Mouse (Mus musculus): Measurements from ENCODE around the gene Asic2. TPM values are rescaled to one million over a fixed set of nuclear protein-coding genes. Genes with fewer than 3 reads are reported as not detected.

Gene Asic2
- polyA plus RNA-seq, 1 experiment = 0.08 TPM

DNA sequence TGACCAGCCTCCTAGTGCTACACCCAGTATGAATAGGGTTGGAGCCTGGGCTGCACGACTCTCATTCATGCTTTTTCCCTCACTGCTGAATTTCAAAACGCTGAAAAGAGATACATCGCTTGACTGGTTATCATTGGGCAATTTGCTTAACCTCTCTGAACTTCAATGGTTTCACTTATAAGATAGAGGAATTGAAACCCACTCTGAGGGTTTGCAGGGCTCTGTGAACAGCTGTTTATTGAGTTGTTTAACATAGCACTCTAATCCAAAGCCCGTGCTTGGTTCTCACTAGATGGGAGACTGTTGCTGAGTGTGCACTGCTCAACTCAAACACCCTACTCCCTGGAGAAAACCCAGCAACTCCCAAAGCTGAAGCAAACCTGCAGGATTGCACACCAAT lies 776.1 kb downstream of the Asic2 start:
- Histone ChIP-seq H3K4me3 (ENCODE audit: control insufficient read depth, insufficient read depth, low read length) (no peak overlapping the region), H3K4me1 (replicated peaks; ENCODE audit: control insufficient read depth, insufficient read depth, low read length) (no peaks in the 10 kb centered on the region), H3K36me3 (ENCODE audit: control insufficient read depth, insufficient read depth, low read length) (no peaks in the 10 kb centered on the region), H3K27ac (ENCODE audit: control insufficient read depth, insufficient read depth, low read length) (no peak overlapping the region), H3K27me3 (ENCODE audit: control insufficient read depth, insufficient read depth, low read length) (no peaks in the 10 kb centered on the region)
- TF ChIP-seq CTCF (IDR thresholded peaks at IDR 0.05; ENCODE audit: borderline replicate concordance, control insufficient read depth, extremely low read depth, insufficient read depth, low read length, poor library complexity) (no peak), POLR2A (IDR thresholded peaks at IDR 0.05; ENCODE audit: control insufficient read depth, extremely low read depth, insufficient read depth, low read length, poor library complexity) (no peak)
- DNase-seq = no peak
- 89% methylated on average over 4 of the region's 4 CpGs for WGBS

DNA sequence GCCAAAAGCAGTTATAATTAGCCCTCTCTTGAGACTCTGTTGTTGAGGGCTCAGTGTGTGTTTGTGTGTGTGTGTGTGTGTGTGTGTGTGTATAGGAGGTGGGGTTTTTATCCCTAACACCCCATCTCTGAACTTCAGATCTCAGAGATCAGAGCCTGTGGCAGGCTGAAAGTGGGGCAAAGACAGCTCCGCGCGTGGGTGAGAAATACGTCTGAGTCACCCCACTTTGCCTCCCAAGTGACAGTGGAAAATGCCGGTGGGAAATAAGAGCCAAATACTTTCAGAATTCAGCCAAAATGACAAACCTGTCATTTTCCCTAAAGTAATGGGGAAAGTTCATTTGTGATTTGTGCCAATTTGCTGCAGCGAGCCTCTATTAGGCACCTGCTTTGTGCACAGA lies 779.2 kb downstream of the Asic2 start:
- H3K27me3 ChIP-seq (ENCODE audit: control insufficient read depth, insufficient read depth, low read length) = no peaks in the 10 kb centered on the region
- DNase-seq = no peak
- H3K36me3 ChIP-seq (ENCODE audit: control insufficient read depth, insufficient read depth, low read length) = no peaks in the 10 kb centered on the region
- H3K4me1 ChIP-seq (replicated peaks; ENCODE audit: control insufficient read depth, insufficient read depth, low read length) = no peaks in the 10 kb centered on the region
- 97% methylated on average over 6 of the region's 6 CpGs for WGBS
- no peak for TF ChIP-seq CTCF (IDR thresholded peaks at IDR 0.05; ENCODE audit: borderline replicate concordance, control insufficient read depth, extremely low read depth, insufficient read depth, low read length, poor library complexity)
- no peak for TF ChIP-seq POLR2A (IDR thresholded peaks at IDR 0.05; ENCODE audit: control insufficient read depth, extremely low read depth, insufficient read depth, low read length, poor library complexity)
- no peak overlapping the region for H3K27ac ChIP-seq (ENCODE audit: control insufficient read depth, insufficient read depth, low read length)
- H3K4me3 ChIP-seq (ENCODE audit: control insufficient read depth, insufficient read depth, low read length) = no peak overlapping the region

DNA sequence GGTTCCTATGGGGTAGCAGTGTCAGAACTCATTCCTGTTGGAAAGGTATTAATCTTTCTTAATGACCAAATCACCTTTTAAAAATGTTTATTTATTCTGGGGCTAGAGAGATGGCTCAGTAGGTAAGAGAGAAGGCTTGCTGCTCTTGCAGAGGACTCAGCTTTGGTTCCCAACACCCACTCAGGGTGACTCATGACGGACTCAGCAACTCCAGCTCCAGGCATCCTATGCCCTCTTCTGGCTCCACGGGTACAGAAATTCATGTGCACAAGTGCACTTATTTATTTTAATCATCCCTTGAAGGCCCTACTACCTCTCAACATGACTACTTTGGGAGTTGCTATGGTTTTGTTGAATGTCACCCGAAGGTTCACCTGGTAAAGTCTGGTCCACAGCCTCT lies 780.4 kb downstream of the Asic2 start:
- WGBS = 87% methylated on average over 3 of the region's 3 CpGs
- no peak overlapping the region for H3K27ac ChIP-seq (ENCODE audit: control insufficient read depth, insufficient read depth, low read length)
- no peak overlapping the region for H3K4me3 ChIP-seq (ENCODE audit: control insufficient read depth, insufficient read depth, low read length)
- H3K36me3 ChIP-seq (ENCODE audit: control insufficient read depth, insufficient read depth, low read length) = no peaks in the 10 kb centered on the region
- no peaks in the 10 kb centered on the region for H3K4me1 ChIP-seq (replicated peaks; ENCODE audit: control insufficient read depth, insufficient read depth, low read length)
- DNase-seq = no peak
- no peak for TF ChIP-seq POLR2A (IDR thresholded peaks at IDR 0.05; ENCODE audit: control insufficient read depth, extremely low read depth, insufficient read depth, low read length, poor library complexity)
- TF ChIP-seq CTCF (IDR thresholded peaks at IDR 0.05; ENCODE audit: borderline replicate concordance, control insufficient read depth, extremely low read depth, insufficient read depth, low read length, poor library complexity) = no peak
- H3K27me3 ChIP-seq (ENCODE audit: control insufficient read depth, insufficient read depth, low read length) = no peaks in the 10 kb centered on the region

DNA sequence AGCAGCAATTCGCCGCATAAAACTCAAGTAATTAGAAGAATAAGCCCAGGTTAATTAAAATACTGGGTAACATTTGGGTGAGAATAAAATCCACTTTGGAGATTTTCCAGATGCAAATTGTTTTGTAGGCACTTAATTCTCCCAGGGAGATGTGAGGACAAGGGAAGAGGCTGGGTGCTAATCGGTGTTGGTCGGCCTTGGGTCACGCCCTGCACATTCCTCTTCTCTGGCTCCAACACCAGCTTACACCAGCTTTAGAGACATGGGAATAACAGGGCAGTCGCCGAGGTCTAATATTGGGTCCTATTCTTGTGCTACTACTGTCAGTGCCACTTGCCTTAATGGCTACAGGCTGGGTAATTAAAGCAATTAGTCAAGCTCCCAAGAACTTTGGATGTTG lies 783.5 kb downstream of the Asic2 start:
- Histone ChIP-seq H3K36me3 (ENCODE audit: control insufficient read depth, insufficient read depth, low read length) (no peaks in the 10 kb centered on the region), H3K27ac (ENCODE audit: control insufficient read depth, insufficient read depth, low read length) (no peak overlapping the region), H3K27me3 (ENCODE audit: control insufficient read depth, insufficient read depth, low read length) (no peaks in the 10 kb centered on the region), H3K4me3 (ENCODE audit: control insufficient read depth, insufficient read depth, low read length) (no peak overlapping the region), H3K4me1 (replicated peaks; ENCODE audit: control insufficient read depth, insufficient read depth, low read length) (no peaks in the 10 kb centered on the region)
- TF ChIP-seq CTCF (IDR thresholded peaks at IDR 0.05; ENCODE audit: borderline replicate concordance, control insufficient read depth, extremely low read depth, insufficient read depth, low read length, poor library complexity) (no peak), POLR2A (IDR thresholded peaks at IDR 0.05; ENCODE audit: control insufficient read depth, extremely low read depth, insufficient read depth, low read length, poor library complexity) (no peak)
- WGBS = 85% methylated on average over 7 of the region's 7 CpGs
- DNase-seq = no peak

DNA sequence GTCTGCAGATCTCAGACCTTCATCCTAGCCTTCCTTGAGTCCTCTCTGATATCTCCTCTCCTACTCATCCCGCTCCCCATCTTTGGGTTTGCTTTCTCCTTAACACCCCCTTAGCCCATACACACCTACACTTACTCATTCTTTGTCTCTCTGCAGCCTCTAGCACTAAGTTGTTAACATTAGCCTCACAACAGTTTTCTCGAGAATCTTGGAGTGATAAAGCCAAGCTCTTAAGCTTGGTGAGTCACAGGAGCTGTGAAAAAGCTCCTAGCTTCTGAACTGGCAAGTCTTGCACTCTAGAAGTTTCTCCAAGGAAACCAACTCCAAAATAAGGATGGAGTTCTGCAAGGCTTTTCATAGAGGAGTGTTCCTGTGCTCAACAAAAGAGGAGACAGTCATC lies 803.4 kb downstream of the Asic2 start:
- Histone ChIP-seq H3K4me3 (ENCODE audit: control insufficient read depth, insufficient read depth, low read length) (no peak overlapping the region), H3K36me3 (ENCODE audit: control insufficient read depth, insufficient read depth, low read length) (no peaks in the 10 kb centered on the region), H3K27me3 (ENCODE audit: control insufficient read depth, insufficient read depth, low read length) (no peaks in the 10 kb centered on the region), H3K4me1 (replicated peaks; ENCODE audit: control insufficient read depth, insufficient read depth, low read length) (no peaks in the 10 kb centered on the region), H3K27ac (ENCODE audit: control insufficient read depth, insufficient read depth, low read length) (no peak overlapping the region)
- no peak for TF ChIP-seq POLR2A (IDR thresholded peaks at IDR 0.05; ENCODE audit: control insufficient read depth, extremely low read depth, insufficient read depth, low read length, poor library complexity)
- TF ChIP-seq CTCF (IDR thresholded peaks at IDR 0.05; ENCODE audit: borderline replicate concordance, control insufficient read depth, extremely low read depth, insufficient read depth, low read length, poor library complexity) = no peak
- DNase-seq = no peak
- 84% methylated on average over 2 of the region's 2 CpGs for WGBS

DNA sequence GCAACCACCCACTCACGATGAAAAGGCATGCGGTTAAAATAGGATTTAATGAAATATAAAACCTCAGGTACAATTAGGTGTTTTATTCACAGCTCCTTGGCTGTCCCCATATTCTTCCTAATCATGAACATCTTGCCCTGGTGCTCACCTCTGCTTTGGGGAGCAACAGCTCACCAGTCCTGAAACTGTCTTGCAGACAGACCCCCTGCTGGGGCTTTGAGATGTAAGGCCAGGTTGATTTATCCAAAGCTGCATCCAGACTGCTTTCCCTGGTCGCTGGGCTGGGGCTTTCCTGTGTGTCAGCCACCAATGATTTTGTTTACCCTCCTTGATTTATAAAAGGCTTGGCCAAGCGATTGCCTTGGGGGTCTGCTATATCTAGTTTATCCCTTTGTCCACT lies 805.2 kb downstream of the Asic2 start:
- no peak for DNase-seq
- no peak overlapping the region for H3K27ac ChIP-seq (ENCODE audit: control insufficient read depth, insufficient read depth, low read length)
- H3K36me3 ChIP-seq (ENCODE audit: control insufficient read depth, insufficient read depth, low read length) = no peaks in the 10 kb centered on the region
- no peaks in the 10 kb centered on the region for H3K27me3 ChIP-seq (ENCODE audit: control insufficient read depth, insufficient read depth, low read length)
- no peaks in the 10 kb centered on the region for H3K4me1 ChIP-seq (replicated peaks; ENCODE audit: control insufficient read depth, insufficient read depth, low read length)
- TF ChIP-seq POLR2A (IDR thresholded peaks at IDR 0.05; ENCODE audit: control insufficient read depth, extremely low read depth, insufficient read depth, low read length, poor library complexity) (no peak), CTCF (IDR thresholded peaks at IDR 0.05; ENCODE audit: borderline replicate concordance, control insufficient read depth, extremely low read depth, insufficient read depth, low read length, poor library complexity) (no peak)
- WGBS = 62% methylated on average over 4 of the region's 4 CpGs
- H3K4me3 ChIP-seq (ENCODE audit: control insufficient read depth, insufficient read depth, low read length) = no peak overlapping the region

DNA sequence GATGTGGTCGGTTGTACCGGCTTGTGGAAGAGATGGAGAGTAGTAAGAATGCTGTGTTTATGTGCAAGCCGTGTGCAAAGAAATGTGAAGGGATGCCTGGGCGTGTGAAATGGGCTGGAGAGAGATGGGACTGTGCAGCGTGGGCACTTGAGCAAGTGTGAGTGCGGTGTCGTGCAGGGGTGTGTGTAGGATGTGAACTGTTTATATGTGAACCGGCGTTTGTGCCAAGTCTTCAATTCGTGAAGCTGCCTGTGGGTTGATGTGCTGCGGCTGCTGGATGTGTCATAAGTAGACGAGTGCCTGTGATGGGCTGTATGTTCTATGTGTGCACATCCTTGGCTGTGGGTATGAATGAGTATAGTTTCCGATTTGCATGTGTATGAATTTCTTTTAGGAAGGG lies 814.4 kb downstream of the Asic2 start:
- WGBS = 22% methylated on average over 13 of the region's 13 CpGs
- Histone ChIP-seq H3K27ac (ENCODE audit: control insufficient read depth, insufficient read depth, low read length) (no peak overlapping the region), H3K27me3 (ENCODE audit: control insufficient read depth, insufficient read depth, low read length) (no peaks in the 10 kb centered on the region; the same call in 1 of the 2 replicates), H3K4me1 (replicated peaks; ENCODE audit: control insufficient read depth, insufficient read depth, low read length) (no peaks in the 10 kb centered on the region), H3K4me3 (ENCODE audit: control insufficient read depth, insufficient read depth, low read length) (no peak overlapping the region), H3K36me3 (ENCODE audit: control insufficient read depth, insufficient read depth, low read length) (no peaks in the 10 kb centered on the region)
- DNase-seq = no peak
- TF ChIP-seq CTCF (IDR thresholded peaks at IDR 0.05; ENCODE audit: borderline replicate concordance, control insufficient read depth, extremely low read depth, insufficient read depth, low read length, poor library complexity) (no peak), POLR2A (IDR thresholded peaks at IDR 0.05; ENCODE audit: control insufficient read depth, extremely low read depth, insufficient read depth, low read length, poor library complexity) (no peak)
